Mouse (Mus musculus) forebrain, embryonic 12.5 days (tissue): ENCODE measurements at regions not wholly inside any gene's neighbourhood (a gene's known extent, or its start where the extent isn't known, plus 50 kb on each side); places are given as distances from the start of the nearest gene placed in this dataset.
A peak's percentile ranks its signal among the peaks of the same experiment; 100 is the strongest.

ENCODE experiments used
- ATAC-seq: fragments of 200-750 bp; cut with Nextera tagmentation; 2 replicates; pipeline ENCODE4 v1.8.0; 2017; ENCODE audit warnings: moderate TSS enrichment; ENCODE audit not compliant: low FRiP score
- H3K27ac ChIP-seq: fragments of 300-500 bp; sonication (generic); 2 replicates; pipeline ENCODE4 v1.5.1; 2016; ENCODE audit warnings: mild to moderate bottlenecking
- H3K27me3 ChIP-seq: fragments of 300-500 bp; sonication (generic); 2 replicates; pipeline ENCODE4 v1.6.1; 2016; ENCODE audit warnings: mild to moderate bottlenecking
- H3K36me3 ChIP-seq: fragments of 300-500 bp; sonication (generic); replicated peaks from 2 replicates; pipeline ENCODE4 v1.6.1; 2016; ENCODE audit warnings: mild to moderate bottlenecking
- H3K4me1 ChIP-seq: fragments of 300-500 bp; sonication (generic); 2 replicates; pipeline ENCODE4 v1.6.1; 2016
- H3K4me2 ChIP-seq: fragments of 300-500 bp; sonication (generic); 2 replicates; pipeline ENCODE4 v1.6.1; 2016; ENCODE audit warnings: mild to moderate bottlenecking, moderate library complexity
- H3K4me3 ChIP-seq: fragments of 300-500 bp; sonication (generic); replicated peaks from 2 replicates; pipeline ENCODE4 v1.5.1; 2016; ENCODE audit warnings: mild to moderate bottlenecking
- H3K9ac ChIP-seq: fragments of 300-500 bp; sonication (generic); 2 replicates; pipeline ENCODE4 v1.6.1; 2016; ENCODE audit warnings: mild to moderate bottlenecking
- H3K9me3 ChIP-seq: fragments of 300-500 bp; sonication (generic); 2 replicates; pipeline ENCODE4 v1.6.1; 2016
- WGBS: fragments of 180-500 bp; shearing (Covaris S2); methylation state at CpG from one replicate; pipeline ENCODE4 v1.1.7; 2016; 5-methylcytosine and 5-hydroxymethylcytosine counted together

- Histone ChIP-seq H3K36me3 (no peaks in the 10 kb centered on the region), H3K4me2 (no peak overlapping the region), H3K27ac (no peak overlapping the region), H3K27me3 (peaks cover 21% of the 10 kb centered on the region; the same call in 1 of the 2 replicates), H3K9me3 (no peaks in the 10 kb centered on the region), H3K4me1 (peaks cover 27% of the 10 kb centered on the region), H3K9ac (no peak overlapping the region), H3K4me3 (no peak overlapping the region)
- ATAC-seq = no peak
- 73% methylated on average over 8 of the region's 8 CpGs for WGBS
These were observed 277.1 kb upstream of the Sulf2 start for GRCm38 (mm10) chr2:166432531-166432930.

GRCm38 (mm10) chr2:166429918-166430317 lies 274.5 kb upstream of the Sulf2 start:
- Histone ChIP-seq H3K9me3 (no peaks in the 10 kb centered on the region), H3K4me3 (no peak overlapping the region), H3K27me3 (peaks cover 45% of the 10 kb centered on the region), H3K36me3 (no peaks in the 10 kb centered on the region), H3K4me2 (no peak overlapping the region), H3K27ac (no peak overlapping the region), H3K4me1 (peaks cover 42% of the 10 kb centered on the region), H3K9ac (no peak overlapping the region)
- no peak for ATAC-seq
- 76% methylated on average over 5 of the region's 5 CpGs for WGBS

- Histone ChIP-seq H3K9ac (no peak overlapping the region), H3K4me3 (no peak overlapping the region), H3K36me3 (no peaks in the 10 kb centered on the region), H3K4me2 (no peak overlapping the region), H3K27ac (no peak overlapping the region), H3K4me1 (peaks cover 42% of the 10 kb centered on the region), H3K9me3 (no peaks in the 10 kb centered on the region), H3K27me3 (peaks cover 49% of the 10 kb centered on the region)
- no peak for ATAC-seq
- WGBS = 84% methylated on average over 12 of the region's 12 CpGs
These were observed 274.0 kb upstream of the Sulf2 start for GRCm38 (mm10) chr2:166429494-166429893.

GRCm38 (mm10) chr2:166427390-166427789 lies 271.9 kb upstream of the Sulf2 start:
- WGBS = 75% methylated on average over 6 of the region's 6 CpGs
- no peak overlapping the region for H3K27ac ChIP-seq
- peaks cover 59% of the 10 kb centered on the region for H3K27me3 ChIP-seq

GRCm38 (mm10) chr2:166426960-166427359 lies 271.5 kb upstream of the Sulf2 start:
- no peak overlapping the region for H3K9ac ChIP-seq
- no peak overlapping the region for H3K4me3 ChIP-seq
- no peak overlapping the region for H3K27ac ChIP-seq
- WGBS = 51% methylated on average over 10 of the region's 10 CpGs
- no peak overlapping the region for H3K4me2 ChIP-seq
- H3K27me3 ChIP-seq = peaks cover 59% of the 10 kb centered on the region
- no peaks in the 10 kb centered on the region for H3K36me3 ChIP-seq
- H3K9me3 ChIP-seq = no peaks in the 10 kb centered on the region
- H3K4me1 ChIP-seq = peaks cover 46% of the 10 kb centered on the region
- no peak for ATAC-seq

More at GRCm38 (mm10) chr2:166427390-166427789, 271.9 kb upstream of the Sulf2 start:
- ATAC-seq = no peak
- H3K9me3 ChIP-seq = no peaks in the 10 kb centered on the region
- H3K36me3 ChIP-seq = no peaks in the 10 kb centered on the region
- peaks cover 45% of the 10 kb centered on the region for H3K4me1 ChIP-seq
- H3K9ac ChIP-seq = no peak overlapping the region
- no peak overlapping the region for H3K4me2 ChIP-seq
- H3K4me3 ChIP-seq = no peak overlapping the region

- Histone ChIP-seq H3K9me3 (no peaks in the 10 kb centered on the region), H3K9ac (no peak overlapping the region), H3K27me3 (peaks cover 61% of the 10 kb centered on the region), H3K27ac (no peak overlapping the region), H3K4me3 (no peak overlapping the region), H3K4me1 (peaks cover 46% of the 10 kb centered on the region), H3K4me2 (no peak overlapping the region), H3K36me3 (no peaks in the 10 kb centered on the region)
- no peak for ATAC-seq
- WGBS = 59% methylated on average over 6 of the region's 6 CpGs
These were observed 271.0 kb upstream of the Sulf2 start for GRCm38 (mm10) chr2:166426457-166426856.

- WGBS = 90% methylated on average over 3 of the region's 3 CpGs
- H3K36me3 ChIP-seq = no peaks in the 10 kb centered on the region
- H3K9me3 ChIP-seq = no peaks in the 10 kb centered on the region
- H3K9ac ChIP-seq = no peak overlapping the region
- no peak overlapping the region for H3K4me2 ChIP-seq
- no peak overlapping the region for H3K27ac ChIP-seq
- no peak for ATAC-seq
- no peak overlapping the region for H3K4me3 ChIP-seq
- H3K27me3 ChIP-seq = peaks cover 74% of the 10 kb centered on the region
- peaks cover 44% of the 10 kb centered on the region for H3K4me1 ChIP-seq
These were observed 269.7 kb upstream of the Sulf2 start for GRCm38 (mm10) chr2:166425141-166425540.

- H3K27ac ChIP-seq = no peak overlapping the region
- no peaks in the 10 kb centered on the region for H3K36me3 ChIP-seq
- peaks cover 75% of the 10 kb centered on the region for H3K27me3 ChIP-seq
- no peak overlapping the region for H3K4me3 ChIP-seq
- ATAC-seq = no peak
- WGBS = 28% methylated on average over 6 of the region's 6 CpGs
- H3K4me1 ChIP-seq = peaks cover 45% of the 10 kb centered on the region
- no peaks in the 10 kb centered on the region for H3K9me3 ChIP-seq
- no peak overlapping the region for H3K4me2 ChIP-seq
- H3K9ac ChIP-seq = no peak overlapping the region
These were observed 267.7 kb upstream of the Sulf2 start for GRCm38 (mm10) chr2:166423132-166423660.

- Histone ChIP-seq H3K36me3 (no peaks in the 10 kb centered on the region), H3K9me3 (no peaks in the 10 kb centered on the region), H3K4me2 (no peak overlapping the region), H3K9ac (no peak overlapping the region), H3K27ac (no peak overlapping the region), H3K4me1 (peaks cover 30% of the 10 kb centered on the region), H3K4me3 (no peak overlapping the region), H3K27me3 (peaks cover 66% of the 10 kb centered on the region)
- 78% methylated on average over 8 of the region's 8 CpGs for WGBS
- ATAC-seq = no peak
These were observed 264.8 kb upstream of the Sulf2 start for GRCm38 (mm10) chr2:166420275-166420674.

GRCm38 (mm10) chr2:166419271-166419670 lies 263.8 kb upstream of the Sulf2 start:
- H3K4me2 ChIP-seq = no peak overlapping the region
- peaks cover 56% of the 10 kb centered on the region for H3K27me3 ChIP-seq
- no peaks in the 10 kb centered on the region for H3K9me3 ChIP-seq
- WGBS = 44% methylated on average over 9 of the region's 9 CpGs
- H3K36me3 ChIP-seq = no peaks in the 10 kb centered on the region
- ATAC-seq = no peak
- H3K4me1 ChIP-seq = peaks cover 30% of the 10 kb centered on the region
- H3K27ac ChIP-seq = no peak overlapping the region
- no peak overlapping the region for H3K9ac ChIP-seq
- no peak overlapping the region for H3K4me3 ChIP-seq

- 67% methylated on average over 8 of the region's 8 CpGs for WGBS
- Histone ChIP-seq H3K9me3 (no peaks in the 10 kb centered on the region), H3K27ac (no peak overlapping the region), H3K27me3 (peaks cover 53% of the 10 kb centered on the region), H3K4me1 (peaks cover 22% of the 10 kb centered on the region), H3K4me3 (no peak overlapping the region), H3K36me3 (no peaks in the 10 kb centered on the region), H3K9ac (no peak overlapping the region), H3K4me2 (no peak overlapping the region)
- ATAC-seq = no peak
These were observed 262.8 kb upstream of the Sulf2 start for GRCm38 (mm10) chr2:166418279-166418678.

GRCm38 (mm10) chr2:166417628-166418027 lies 262.2 kb upstream of the Sulf2 start:
- Histone ChIP-seq H3K9ac (no peak overlapping the region), H3K27me3 (peaks cover 53% of the 10 kb centered on the region), H3K9me3 (no peaks in the 10 kb centered on the region), H3K4me2 (no peak overlapping the region), H3K4me3 (no peak overlapping the region), H3K27ac (no peak overlapping the region), H3K36me3 (no peaks in the 10 kb centered on the region), H3K4me1 (peaks cover 22% of the 10 kb centered on the region)
- WGBS = 88% methylated on average over 10 of the region's 10 CpGs
- no peak for ATAC-seq

- H3K4me1 ChIP-seq = peaks cover 35% of the 10 kb centered on the region
- H3K27ac ChIP-seq = peak overlapping the region; percentile 20; the same call in 1 of the 2 replicates
- H3K4me3 ChIP-seq = no peak overlapping the region
- H3K9me3 ChIP-seq = no peaks in the 10 kb centered on the region
- ATAC-seq = no peak
- 84% methylated on average over 16 of the region's 16 CpGs for WGBS
- peaks cover 42% of the 10 kb centered on the region for H3K27me3 ChIP-seq
- H3K9ac ChIP-seq = no peak overlapping the region
- H3K36me3 ChIP-seq = no peaks in the 10 kb centered on the region
- H3K4me2 ChIP-seq = no peak overlapping the region
These were observed 260.1 kb upstream of the Sulf2 start for GRCm38 (mm10) chr2:166415481-166415965.
